Mouse (Mus musculus): ENCODE results near the gene Mad1l1. TPM values are rescaled to one million over a fixed set of nuclear protein-coding genes. Genes with fewer than 3 reads are reported as not detected.

Gene Mad1l1
- polyA plus RNA-seq, 1 experiment from 2014 or later: 43.7 TPM

DNA sequence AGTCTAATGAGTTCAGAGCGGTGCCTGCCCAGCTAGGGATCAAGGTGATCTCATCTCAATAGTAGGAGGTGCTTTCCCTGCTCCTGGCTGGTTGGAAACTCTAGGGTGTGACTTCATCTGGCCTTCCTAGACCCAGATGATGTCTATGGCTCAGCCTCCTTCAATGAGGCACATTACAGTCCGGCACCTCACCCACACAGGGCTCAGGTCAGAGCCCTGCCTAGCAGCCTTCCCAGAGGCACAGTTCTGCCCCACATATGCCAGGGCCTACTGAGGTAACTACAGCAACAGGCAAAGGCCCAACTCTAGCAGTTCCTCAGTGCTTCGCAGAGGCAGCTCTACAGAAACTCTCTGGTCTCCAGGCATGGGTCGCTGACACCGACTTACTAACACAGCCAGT lies 63.9 kb downstream of the Mad1l1 start:
- 86% methylated on average over 5 of the region's 5 CpGs for WGBS

DNA sequence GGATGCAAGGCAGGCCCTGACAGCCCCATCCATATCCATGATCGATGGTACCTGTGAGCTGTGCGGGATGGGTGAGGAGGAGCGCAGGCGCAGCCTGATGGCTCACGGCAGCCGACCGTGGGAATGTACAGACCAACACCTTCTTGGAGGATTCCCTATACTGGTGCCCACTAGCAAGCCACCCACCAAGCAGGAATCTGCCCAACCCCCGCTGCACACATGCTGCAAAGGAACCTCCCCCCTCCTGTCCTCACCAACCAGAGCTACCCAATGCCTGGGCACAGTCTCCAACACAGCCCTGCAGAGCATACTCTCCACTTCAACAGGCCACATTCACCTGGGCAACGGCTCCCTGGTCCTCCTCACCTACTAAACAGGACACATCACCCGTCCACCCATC lies 64.7 kb downstream of the Mad1l1 start:
- 95% methylated on average over 10 of the region's 10 CpGs for WGBS
- DNase-seq (ENCODE audit: low spot score) (no peak), ATAC-seq (replicated peaks; ENCODE audit: insufficient number of reproducible peaks, low FRiP score, low TSS enrichment, low read depth) (no peak)
- no peaks in the 10 kb centered on the region for H3K27me3 ChIP-seq (ENCODE audit: control insufficient read depth, insufficient read depth, low read length)
- no peaks in the 10 kb centered on the region for H3K9me3 ChIP-seq (replicated peaks; ENCODE audit: control insufficient read depth, low read length)
- H3K4me2 ChIP-seq (ENCODE audit: low read depth, low read length): no peak overlapping the region
- no peak overlapping the region for H3K27ac ChIP-seq (replicated peaks; ENCODE audit: low read depth, low read length)
- H3K9ac ChIP-seq (replicated peaks; ENCODE audit: low read length): no peak overlapping the region
- H3K4me1 ChIP-seq (ENCODE audit: control insufficient read depth, insufficient read depth, low read length): no peaks in the 10 kb centered on the region
- H3K36me3 ChIP-seq (replicated peaks; ENCODE audit: control insufficient read depth, insufficient read depth, low read depth, low read length): no peaks in the 10 kb centered on the region; the same call in none of the 2 replicates
- no peak overlapping the region for H3K4me3 ChIP-seq (ENCODE audit: low read depth, low read length)

More for the DNA sequence above, 63.9 kb downstream of the Mad1l1 start:
- Histone ChIP-seq H3K4me1 (ENCODE audit: control insufficient read depth, insufficient read depth, low read length) (no peaks in the 10 kb centered on the region), H3K9ac (replicated peaks; ENCODE audit: low read length) (no peak overlapping the region), H3K4me2 (ENCODE audit: low read depth, low read length) (no peak overlapping the region), H3K36me3 (replicated peaks; ENCODE audit: control insufficient read depth, insufficient read depth, low read depth, low read length) (no peaks in the 10 kb centered on the region; the same call in none of the 2 replicates), H3K4me3 (ENCODE audit: low read depth, low read length) (no peak overlapping the region), H3K27ac (replicated peaks; ENCODE audit: low read depth, low read length) (no peak overlapping the region), H3K9me3 (replicated peaks; ENCODE audit: control insufficient read depth, low read length) (no peaks in the 10 kb centered on the region), H3K27me3 (ENCODE audit: control insufficient read depth, insufficient read depth, low read length) (no peaks in the 10 kb centered on the region)
- ATAC-seq (replicated peaks; ENCODE audit: insufficient number of reproducible peaks, low FRiP score, low TSS enrichment, low read depth): no peak
- DNase-seq (ENCODE audit: low spot score): no peak

DNA sequence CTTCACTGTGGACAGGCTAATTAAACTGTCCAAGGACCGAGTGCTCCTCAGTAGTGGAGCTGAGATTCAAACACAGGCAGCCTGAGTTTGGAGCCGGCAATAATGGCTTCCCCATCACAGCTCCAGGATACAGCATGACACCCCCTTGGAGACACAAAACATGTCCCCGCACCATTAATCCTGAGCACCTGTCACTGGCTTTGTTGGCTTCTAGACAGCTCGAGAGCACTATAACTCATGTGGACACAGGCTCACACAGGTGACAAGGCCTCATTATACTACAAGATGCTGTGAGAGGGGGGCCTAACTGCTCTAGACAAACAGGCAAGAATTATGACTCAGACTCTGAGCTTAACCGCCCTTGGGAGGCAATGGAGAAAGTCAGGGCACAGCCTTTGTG lies 66.1 kb downstream of the Mad1l1 start:
- Histone ChIP-seq H3K27ac (replicated peaks; ENCODE audit: low read depth, low read length) (no peak overlapping the region), H3K4me1 (ENCODE audit: control insufficient read depth, insufficient read depth, low read length) (no peaks in the 10 kb centered on the region), H3K36me3 (replicated peaks; ENCODE audit: control insufficient read depth, insufficient read depth, low read depth, low read length) (no peaks in the 10 kb centered on the region; the same call in none of the 2 replicates), H3K9me3 (replicated peaks; ENCODE audit: control insufficient read depth, low read length) (no peaks in the 10 kb centered on the region), H3K27me3 (ENCODE audit: control insufficient read depth, insufficient read depth, low read length) (no peaks in the 10 kb centered on the region), H3K9ac (replicated peaks; ENCODE audit: low read length) (no peak overlapping the region), H3K4me3 (ENCODE audit: low read depth, low read length) (no peak overlapping the region), H3K4me2 (ENCODE audit: low read depth, low read length) (no peak overlapping the region)
- WGBS: 92% methylated on average over 5 of the region's 5 CpGs
- ATAC-seq (replicated peaks; ENCODE audit: insufficient number of reproducible peaks, low FRiP score, low TSS enrichment, low read depth): no peak
- DNase-seq (ENCODE audit: low spot score): no peak

DNA sequence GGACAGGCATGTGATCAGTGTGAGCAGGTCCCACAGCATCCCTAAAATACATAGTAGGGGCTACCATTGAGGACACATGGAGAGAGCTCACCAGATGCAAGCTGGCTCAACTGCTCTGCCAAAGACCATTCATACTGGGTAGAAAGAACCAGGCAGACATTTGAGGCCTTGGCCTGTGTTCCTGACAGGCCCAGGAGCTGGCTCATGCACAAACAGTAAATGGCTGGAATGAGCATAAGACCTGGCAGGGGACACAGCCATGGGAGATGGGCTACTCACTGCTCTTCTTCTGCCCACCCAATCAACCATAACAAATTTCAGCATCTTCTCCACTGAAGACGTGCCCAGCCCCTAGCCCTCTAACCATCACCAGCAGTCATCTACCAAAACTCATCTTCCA lies 66.7 kb downstream of the Mad1l1 start:
- 73% methylated on average over 1 of the region's 1 CpGs for WGBS
- Histone ChIP-seq H3K4me2 (ENCODE audit: low read depth, low read length) (no peak overlapping the region), H3K27ac (replicated peaks; ENCODE audit: low read depth, low read length) (no peak overlapping the region), H3K4me3 (ENCODE audit: low read depth, low read length) (no peak overlapping the region), H3K9ac (replicated peaks; ENCODE audit: low read length) (no peak overlapping the region), H3K9me3 (replicated peaks; ENCODE audit: control insufficient read depth, low read length) (no peaks in the 10 kb centered on the region), H3K36me3 (replicated peaks; ENCODE audit: control insufficient read depth, insufficient read depth, low read depth, low read length) (no peaks in the 10 kb centered on the region; the same call in 1 of the 2 replicates), H3K4me1 (ENCODE audit: control insufficient read depth, insufficient read depth, low read length) (no peaks in the 10 kb centered on the region), H3K27me3 (ENCODE audit: control insufficient read depth, insufficient read depth, low read length) (no peaks in the 10 kb centered on the region)
- no peak for DNase-seq (ENCODE audit: low spot score)
- ATAC-seq (replicated peaks; ENCODE audit: insufficient number of reproducible peaks, low FRiP score, low TSS enrichment, low read depth): no peak

DNA sequence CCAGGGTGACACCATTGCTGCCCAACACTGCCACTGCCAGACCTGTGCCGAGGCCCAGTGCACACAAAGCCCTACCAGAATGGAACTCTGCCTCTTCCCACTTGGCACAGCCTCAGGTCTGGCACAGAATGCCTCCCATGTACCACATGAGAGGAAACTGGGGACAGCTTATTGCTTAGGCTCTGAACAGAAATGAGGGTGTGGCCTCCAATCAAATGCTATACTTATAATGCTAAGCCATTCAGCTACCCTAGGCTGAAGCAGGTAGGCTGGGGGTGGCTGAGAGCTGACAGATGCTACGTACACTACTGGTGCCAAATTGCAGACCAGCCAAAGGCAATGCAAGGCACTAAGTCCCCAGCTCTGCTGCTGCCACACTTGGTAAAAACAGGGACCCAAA lies 69.4 kb downstream of the Mad1l1 start:
- H3K4me1 ChIP-seq (ENCODE audit: control insufficient read depth, insufficient read depth, low read length): no peaks in the 10 kb centered on the region
- H3K27ac ChIP-seq (replicated peaks; ENCODE audit: low read depth, low read length): no peak overlapping the region
- no peaks in the 10 kb centered on the region for H3K27me3 ChIP-seq (ENCODE audit: control insufficient read depth, insufficient read depth, low read length)
- no peak overlapping the region for H3K4me2 ChIP-seq (ENCODE audit: low read depth, low read length)
- WGBS: 93% methylated on average over 2 of the region's 2 CpGs
- no peak for DNase-seq (ENCODE audit: low spot score)
- H3K9ac ChIP-seq (replicated peaks; ENCODE audit: low read length): no peak overlapping the region
- no peaks in the 10 kb centered on the region for H3K9me3 ChIP-seq (replicated peaks; ENCODE audit: control insufficient read depth, low read length)
- no peaks in the 10 kb centered on the region for H3K36me3 ChIP-seq (replicated peaks; ENCODE audit: control insufficient read depth, insufficient read depth, low read depth, low read length)
- ATAC-seq (replicated peaks; ENCODE audit: insufficient number of reproducible peaks, low FRiP score, low TSS enrichment, low read depth): no peak
- H3K4me3 ChIP-seq (ENCODE audit: low read depth, low read length): no peak overlapping the region

DNA sequence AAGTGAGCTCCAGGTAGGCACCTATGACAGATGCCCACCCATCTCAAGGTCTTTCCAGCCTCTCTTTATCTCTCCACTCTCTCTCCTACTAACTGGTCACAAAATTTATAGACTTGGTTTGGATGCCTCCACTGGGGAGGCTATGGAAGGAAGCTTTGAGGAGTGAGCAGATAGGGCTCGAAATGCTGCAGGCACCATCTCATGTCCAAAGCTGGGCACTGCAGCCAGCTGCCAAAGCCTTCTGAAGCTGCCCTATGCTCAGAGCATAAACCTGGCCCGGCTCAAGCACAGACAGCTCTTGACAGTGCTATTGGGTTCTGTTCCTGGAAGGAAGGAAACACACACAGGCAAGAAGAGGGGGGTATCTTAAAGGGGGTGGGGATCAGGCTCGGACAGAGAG lies 71.0 kb downstream of the Mad1l1 start:
- Histone ChIP-seq H3K4me3 (ENCODE audit: low read depth, low read length) (no peak overlapping the region), H3K9ac (replicated peaks; ENCODE audit: low read length) (no peak overlapping the region), H3K36me3 (replicated peaks; ENCODE audit: control insufficient read depth, insufficient read depth, low read depth, low read length) (no peaks in the 10 kb centered on the region), H3K9me3 (replicated peaks; ENCODE audit: control insufficient read depth, low read length) (no peaks in the 10 kb centered on the region), H3K27ac (replicated peaks; ENCODE audit: low read depth, low read length) (no peak overlapping the region), H3K4me1 (ENCODE audit: control insufficient read depth, insufficient read depth, low read length) (no peaks in the 10 kb centered on the region), H3K27me3 (ENCODE audit: control insufficient read depth, insufficient read depth, low read length) (no peaks in the 10 kb centered on the region), H3K4me2 (ENCODE audit: low read depth, low read length) (no peak overlapping the region)
- 89% methylated on average over 3 of the region's 3 CpGs for WGBS
- ATAC-seq (replicated peaks; ENCODE audit: insufficient number of reproducible peaks, low FRiP score, low TSS enrichment, low read depth): no peak
- no peak for DNase-seq (ENCODE audit: low spot score)

DNA sequence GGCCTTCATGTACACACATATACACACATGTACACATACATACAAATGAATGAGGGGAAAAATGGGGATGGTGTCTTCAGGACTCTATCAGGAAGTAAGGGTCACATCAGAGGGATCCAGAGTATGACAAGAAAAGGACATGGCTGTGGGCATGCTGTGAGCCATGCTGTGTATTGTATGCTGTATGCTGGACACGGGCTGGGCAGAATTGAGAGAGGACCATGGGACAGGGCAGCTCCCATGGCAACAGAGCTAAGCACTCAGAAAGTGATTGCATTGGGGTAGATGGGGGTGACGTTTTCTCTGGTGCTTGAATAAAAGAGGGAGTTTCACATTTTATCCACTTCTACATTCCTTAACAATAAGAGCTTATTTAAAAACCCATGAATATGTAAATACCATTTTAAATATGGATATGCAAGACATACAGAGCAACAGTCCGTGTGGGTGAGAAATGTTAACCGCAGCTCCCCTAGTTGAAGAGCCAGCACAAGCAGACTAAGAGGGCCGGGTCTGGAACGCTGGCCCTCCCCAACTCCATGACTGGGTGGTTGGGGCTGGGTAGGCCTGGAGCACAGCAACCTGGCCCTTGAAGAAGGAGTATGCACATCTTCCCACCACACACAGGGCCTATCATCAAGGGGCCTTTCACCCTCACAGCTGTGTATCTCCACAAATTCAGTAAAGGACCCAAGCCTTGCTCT lies 71.8 kb downstream of the Mad1l1 start:
- Histone ChIP-seq H3K4me2 (ENCODE audit: low read depth, low read length) (no peak overlapping the region), H3K9me3 (replicated peaks; ENCODE audit: control insufficient read depth, low read length) (no peaks in the 10 kb centered on the region), H3K27me3 (ENCODE audit: control insufficient read depth, insufficient read depth, low read length) (no peaks in the 10 kb centered on the region), H3K4me3 (ENCODE audit: low read depth, low read length) (no peak overlapping the region), H3K27ac (replicated peaks; ENCODE audit: low read depth, low read length) (no peak overlapping the region), H3K4me1 (ENCODE audit: control insufficient read depth, insufficient read depth, low read length) (no peaks in the 10 kb centered on the region), H3K36me3 (replicated peaks; ENCODE audit: control insufficient read depth, insufficient read depth, low read depth, low read length) (no peaks in the 10 kb centered on the region), H3K9ac (replicated peaks; ENCODE audit: low read length) (no peak overlapping the region)
- DNase-seq (ENCODE audit: low spot score): no peak
- WGBS: 79% methylated on average over 6 of the region's 6 CpGs
- no peak for ATAC-seq (replicated peaks; ENCODE audit: insufficient number of reproducible peaks, low FRiP score, low TSS enrichment, low read depth)

DNA sequence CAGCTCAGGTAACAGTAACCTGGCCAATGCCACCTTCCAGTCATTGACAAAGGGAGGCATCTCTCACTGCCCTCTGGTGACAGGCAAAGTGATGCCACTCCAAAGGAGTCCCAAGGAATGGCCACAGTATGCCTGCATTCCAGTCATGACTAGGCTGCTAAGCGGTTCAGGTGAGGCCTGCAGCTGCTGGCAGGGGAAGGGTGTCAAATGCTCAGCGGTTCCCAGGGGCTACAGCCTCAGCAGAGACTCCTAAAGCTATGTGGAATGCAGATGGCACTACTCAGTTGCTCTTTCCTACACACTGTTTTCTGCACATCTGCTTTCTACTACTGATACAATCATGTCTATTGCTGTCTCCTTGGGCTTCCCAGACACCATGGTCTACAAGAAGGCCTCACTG lies 73.3 kb downstream of the Mad1l1 start:
- no peaks in the 10 kb centered on the region for H3K27me3 ChIP-seq (ENCODE audit: control insufficient read depth, insufficient read depth, low read length)
- H3K9me3 ChIP-seq (replicated peaks; ENCODE audit: control insufficient read depth, low read length): no peaks in the 10 kb centered on the region
- no peak overlapping the region for H3K27ac ChIP-seq (replicated peaks; ENCODE audit: low read depth, low read length)
- DNase-seq (ENCODE audit: low spot score) (no peak), ATAC-seq (replicated peaks; ENCODE audit: insufficient number of reproducible peaks, low FRiP score, low TSS enrichment, low read depth) (no peak)
- 80% methylated on average over 2 of the region's 2 CpGs for WGBS
- H3K9ac ChIP-seq (replicated peaks; ENCODE audit: low read length): no peak overlapping the region
- no peak overlapping the region for H3K4me2 ChIP-seq (ENCODE audit: low read depth, low read length)
- no peaks in the 10 kb centered on the region for H3K36me3 ChIP-seq (replicated peaks; ENCODE audit: control insufficient read depth, insufficient read depth, low read depth, low read length)
- no peaks in the 10 kb centered on the region for H3K4me1 ChIP-seq (ENCODE audit: control insufficient read depth, insufficient read depth, low read length)
- no peak overlapping the region for H3K4me3 ChIP-seq (ENCODE audit: low read depth, low read length)
